Mouse (Mus musculus) cerebral cortex, adult 2 months (tissue): ENCODE results near the gene Apbb2.

Experiments
- WGBS: fragments of 180-500 bp; shearing (Covaris S2); methylation state at CpG from one replicate; pipeline ENCODE4 v1.1.7; 2018; 5-methylcytosine and 5-hydroxymethylcytosine counted together

The Apbb2 gene

GRCm38 (mm10) chr5:66338583-66338982 is 280.0 kb downstream of the Apbb2 start:
- WGBS, result 45% methylated on average over 7 of the region's 7 CpGs

- WGBS, result 14% methylated on average over 6 of the region's 6 CpGs
Observed at GRCm38 (mm10) chr5:66337969-66338345, 280.6 kb downstream of the Apbb2 start.

- 16% methylated on average over 38 of the region's 38 CpGs for WGBS
Observed at GRCm38 (mm10) chr5:66337025-66337968, 281.3 kb downstream of the Apbb2 start.

GRCm38 (mm10) chr5:66330806-66331205 is 287.8 kb downstream of the Apbb2 start:
- 92% methylated on average over 6 of the region's 6 CpGs for WGBS

GRCm38 (mm10) chr5:66328766-66329165 is 289.8 kb downstream of the Apbb2 start:
- WGBS, result 85% methylated on average over 7 of the region's 7 CpGs

- WGBS, result 38% methylated on average over 19 of the region's 19 CpGs
Observed at GRCm38 (mm10) chr5:66327949-66328726, 290.4 kb downstream of the Apbb2 start.

GRCm38 (mm10) chr5:66326395-66326794 is 292.2 kb downstream of the Apbb2 start:
- WGBS, result 69% methylated on average over 7 of the region's 7 CpGs

- 34% methylated on average over 11 of the region's 11 CpGs for WGBS
Observed at GRCm38 (mm10) chr5:66323603-66324002, 295.0 kb downstream of the Apbb2 start.

- WGBS, result 44% methylated on average over 4 of the region's 4 CpGs
Observed at GRCm38 (mm10) chr5:66323131-66323530, 295.5 kb downstream of the Apbb2 start.

GRCm38 (mm10) chr5:66319827-66320404 is 298.7 kb downstream of the Apbb2 start:
- WGBS, result 55% methylated on average over 14 of the region's 14 CpGs

GRCm38 (mm10) chr5:66319341-66319740 is 299.2 kb downstream of the Apbb2 start:
- 74% methylated on average over 6 of the region's 6 CpGs for WGBS

GRCm38 (mm10) chr5:66315791-66316190 is 302.8 kb downstream of the Apbb2 start:
- 50% methylated on average over 5 of the region's 5 CpGs for WGBS

- 86% methylated on average over 11 of the region's 11 CpGs for WGBS
Observed at GRCm38 (mm10) chr5:66310806-66311205, 307.8 kb downstream of the Apbb2 start.

- 77% methylated on average over 9 of the region's 9 CpGs for WGBS
Observed at GRCm38 (mm10) chr5:66310328-66310727, 308.3 kb downstream of the Apbb2 start.

GRCm38 (mm10) chr5:66305511-66305910 is 313.1 kb downstream of the Apbb2 start:
- 50% methylated on average over 8 of the region's 8 CpGs for whole genome bisulfite sequencing

- 81% methylated on average over 11 of the region's 11 CpGs for WGBS
Observed at GRCm38 (mm10) chr5:66304300-66305067, 314.1 kb downstream of the Apbb2 start.

GRCm38 (mm10) chr5:66302873-66303272 is 315.7 kb downstream of the Apbb2 start:
- WGBS, result 71% methylated on average over 2 of the region's 2 CpGs

- WGBS, result 86% methylated on average over 21 of the region's 21 CpGs
Observed at GRCm38 (mm10) chr5:66302085-66302815, 316.3 kb downstream of the Apbb2 start.

GRCm38 (mm10) chr5:66300576-66300975 is 318.0 kb downstream of the Apbb2 start:
- 79% methylated on average over 13 of the region's 13 CpGs for WGBS

GRCm38 (mm10) chr5:66298856-66299255 is 319.7 kb downstream of the Apbb2 start:
- WGBS, result 85% methylated on average over 6 of the region's 6 CpGs

- WGBS, result 93% methylated on average over 5 of the region's 5 CpGs
Observed at GRCm38 (mm10) chr5:66296116-66296515, 322.5 kb downstream of the Apbb2 start.
